Mouse (Mus musculus) heart, adult 18-20 months (tissue): ENCODE measurements at regions not wholly inside any gene's neighbourhood (a gene's known extent, or its start where the extent isn't known, plus 50 kb on each side); places are given as distances from the start of the nearest gene placed in this dataset.

Source experiments
- DNase-seq, 2 experiments: peaks; one replicate each; pipeline ENCODE4 v3.0.0; 2021 to 2022; ENCODE audit warnings: mixed read lengths in 1 of 2

DNA sequence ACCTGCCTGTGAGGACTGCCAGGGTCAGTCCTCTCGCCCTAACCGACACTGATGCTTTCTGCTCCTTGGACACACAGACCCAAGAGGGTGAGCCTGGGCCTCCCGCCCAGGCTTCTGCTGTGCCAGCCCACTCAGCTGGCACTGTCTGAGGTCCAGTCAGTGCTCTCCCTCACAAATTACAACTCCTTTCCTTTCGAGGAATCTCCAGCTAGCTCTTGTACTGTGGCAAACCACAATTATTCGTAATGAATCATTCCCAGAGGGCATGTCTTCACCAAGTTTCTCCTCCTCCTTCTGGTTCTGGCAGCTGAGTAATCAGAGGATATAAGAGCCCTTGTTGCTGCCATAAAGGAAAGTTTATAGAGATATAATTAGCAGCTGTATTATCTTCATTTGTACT is 155.2 kb downstream of the 9530068E07Rik start:
- DNase-seq: no peak

DNA sequence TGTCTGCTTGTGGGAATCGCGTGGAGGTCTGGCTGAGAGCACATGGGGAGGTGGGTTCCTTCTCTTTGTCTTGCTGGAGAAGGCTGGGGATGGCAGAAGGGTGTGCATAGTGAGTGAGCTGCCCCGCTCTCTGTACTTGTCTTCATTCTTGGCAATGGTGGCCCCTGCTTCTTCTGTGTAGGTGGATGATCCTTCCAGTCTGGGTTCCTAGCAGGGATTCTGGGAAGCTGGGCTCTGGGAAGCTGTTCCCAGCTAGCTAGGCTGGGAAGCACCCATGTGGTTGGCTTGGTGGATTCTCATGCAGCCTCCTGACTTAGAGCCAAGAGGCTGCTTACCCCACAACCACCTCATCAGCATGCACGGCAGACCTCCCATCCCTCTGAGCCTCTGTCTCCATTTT is 156.6 kb downstream of the 9530068E07Rik start:
- no peak for DNase-seq

DNA sequence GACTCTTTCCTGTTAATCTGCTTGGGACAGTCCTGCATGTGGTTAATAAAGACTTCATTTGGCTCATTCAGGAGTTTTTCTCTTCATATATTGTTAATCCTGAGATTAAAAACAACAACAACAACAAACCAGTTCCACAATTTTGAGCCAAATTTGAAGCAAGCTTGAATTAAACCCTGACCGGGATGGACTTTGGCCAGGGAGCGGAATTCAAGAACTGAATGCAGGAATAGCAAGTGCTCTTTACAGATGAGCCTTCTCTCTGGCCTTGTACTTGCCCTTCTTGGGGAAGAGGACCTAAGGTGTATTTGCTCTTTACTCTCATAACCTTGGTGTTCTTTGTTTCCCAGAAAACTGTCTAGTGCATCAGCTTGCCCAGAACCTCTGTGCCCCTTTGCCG is 161.6 kb downstream of the 9530068E07Rik start:
- no peak for DNase-seq

DNA sequence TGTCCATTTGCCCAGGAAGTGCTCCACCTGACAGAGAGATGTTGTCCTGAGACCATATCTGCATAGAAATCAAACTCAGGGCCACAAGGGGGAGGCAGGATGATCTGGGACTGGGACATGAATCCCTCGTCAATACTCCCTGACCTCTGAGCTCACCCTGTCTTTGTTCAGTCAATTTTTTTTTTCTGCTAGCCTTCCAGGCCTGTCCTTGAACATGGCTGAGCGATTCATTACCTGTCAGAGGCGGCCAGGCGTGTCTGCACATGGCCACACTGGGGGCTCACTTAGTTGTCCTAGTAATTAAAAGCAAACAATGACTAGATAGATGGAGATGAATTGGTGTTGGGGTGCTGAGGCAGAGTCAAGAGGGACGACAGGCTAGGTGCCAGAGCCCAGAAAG is 162.6 kb downstream of the 9530068E07Rik start:
- DNase-seq: no peak

DNA sequence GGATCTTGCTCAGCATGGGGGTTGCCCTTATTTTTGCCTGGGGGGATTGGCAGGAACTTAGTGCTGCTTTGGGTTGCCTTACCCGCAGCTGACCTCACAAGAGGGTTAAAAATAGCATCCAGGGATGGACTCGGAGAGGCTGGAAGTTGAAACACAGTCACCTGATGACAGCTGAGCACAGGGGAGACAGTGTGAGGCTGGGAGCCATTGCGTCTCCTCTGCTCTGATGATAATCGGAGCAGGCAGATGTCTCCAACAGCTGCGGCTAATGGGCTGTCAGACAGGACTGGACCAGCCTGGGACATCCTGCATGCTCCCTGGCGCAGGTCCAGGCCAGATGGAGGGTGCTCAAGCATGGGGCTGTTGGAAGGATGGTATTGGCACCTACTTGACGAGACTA is 165.1 kb downstream of the 9530068E07Rik start:
- peak; percentile 35 to 45 for DNase-seq

DNA sequence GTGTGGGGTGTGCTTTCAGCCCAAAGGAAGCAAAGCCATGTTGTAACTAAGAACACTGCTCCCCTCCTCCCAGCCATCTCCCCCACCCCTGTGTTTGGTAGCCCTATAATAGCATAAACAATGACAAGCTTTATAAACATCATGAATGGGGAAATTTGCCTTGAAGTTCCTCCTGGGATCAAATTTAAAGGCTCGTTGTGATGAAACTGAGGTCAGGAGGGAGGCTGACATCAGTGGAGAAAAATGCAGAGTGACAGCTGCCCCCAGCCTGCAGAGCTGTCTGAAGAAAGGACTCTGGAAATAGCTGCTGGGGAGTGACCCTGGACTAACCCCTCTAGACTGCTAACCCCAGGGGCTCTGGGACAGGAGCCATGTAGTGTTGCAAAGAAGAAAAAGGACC is 169.2 kb downstream of the 9530068E07Rik start:
- peak in 1 of 2 experiments; percentile 14 for DNase-seq

DNA sequence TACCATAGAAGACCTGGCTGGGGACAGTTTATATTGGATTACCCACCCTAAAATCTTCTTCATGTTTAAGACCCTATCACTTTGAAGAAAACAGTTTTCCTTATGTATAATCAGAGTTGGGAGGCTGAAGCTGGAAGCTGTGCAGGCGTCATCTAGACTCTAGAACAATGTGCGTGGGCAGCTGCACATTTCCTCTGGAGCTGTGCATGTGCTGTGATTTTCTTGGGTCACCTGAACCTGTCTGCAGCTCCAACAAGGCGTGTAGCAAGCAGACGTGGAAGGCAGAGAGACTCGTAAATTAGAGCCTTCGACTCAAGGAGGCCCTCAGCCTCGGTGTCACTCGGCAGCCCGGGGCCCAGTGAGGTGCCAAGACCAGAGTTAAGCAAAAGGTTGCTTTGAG is 169.8 kb downstream of the 9530068E07Rik start:
- DNase-seq: no peak

DNA sequence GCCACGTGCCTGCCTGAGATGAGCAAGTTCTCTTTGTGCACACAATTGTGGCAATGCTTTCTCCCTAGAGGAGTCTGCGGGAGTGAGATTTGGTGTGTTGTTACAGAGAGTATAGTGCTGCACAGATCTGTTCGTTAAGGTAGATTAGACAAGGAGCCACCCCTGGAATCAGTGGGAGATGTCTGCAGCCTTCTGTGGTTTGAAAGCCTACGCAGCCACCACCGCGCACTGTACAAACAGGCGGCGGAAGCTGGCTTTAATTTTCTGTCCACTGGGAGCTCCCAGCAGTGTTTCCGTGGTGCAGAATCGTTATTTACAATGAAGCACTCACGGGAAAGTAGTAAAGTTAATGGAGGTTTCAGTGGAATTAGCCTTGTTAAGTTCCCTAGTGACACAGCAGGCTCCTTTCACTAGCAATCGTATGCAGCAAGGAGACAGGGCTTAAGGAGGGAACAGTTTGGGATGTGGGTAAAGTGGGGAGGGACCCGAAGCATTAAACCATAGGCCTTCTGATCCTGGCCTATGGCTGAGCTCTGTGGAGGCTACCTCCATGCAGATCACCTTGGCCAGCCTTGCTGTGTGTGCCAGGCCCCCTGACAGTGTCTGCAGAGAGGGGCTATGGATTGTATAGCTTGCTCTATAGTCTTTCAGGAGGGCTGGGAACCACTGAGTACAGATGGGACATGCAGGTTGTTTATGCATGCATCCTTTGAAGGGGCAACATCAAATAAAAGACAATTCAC is 171.9 kb downstream of the 9530068E07Rik start:
- no peak for DNase-seq

DNA sequence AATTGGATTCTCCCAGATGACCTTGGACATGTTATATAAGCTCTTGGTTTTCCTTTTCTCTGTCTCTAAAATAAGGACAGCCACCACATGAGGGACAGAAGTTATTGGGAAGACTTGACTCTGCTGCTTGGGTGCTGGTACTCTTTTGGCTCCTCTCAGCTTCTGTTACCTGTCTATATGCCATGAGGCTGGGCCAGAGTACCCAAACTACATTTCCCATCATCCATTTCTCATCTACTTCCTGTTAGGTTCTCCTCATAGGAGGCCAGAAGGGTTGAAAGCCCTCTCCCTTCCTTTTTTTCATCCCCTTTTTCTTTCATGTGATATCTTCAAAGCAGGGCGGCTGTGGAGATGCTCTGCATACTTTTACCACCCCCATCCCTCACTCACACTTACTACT is 172.6 kb downstream of the 9530068E07Rik start:
- DNase-seq: no peak

DNA sequence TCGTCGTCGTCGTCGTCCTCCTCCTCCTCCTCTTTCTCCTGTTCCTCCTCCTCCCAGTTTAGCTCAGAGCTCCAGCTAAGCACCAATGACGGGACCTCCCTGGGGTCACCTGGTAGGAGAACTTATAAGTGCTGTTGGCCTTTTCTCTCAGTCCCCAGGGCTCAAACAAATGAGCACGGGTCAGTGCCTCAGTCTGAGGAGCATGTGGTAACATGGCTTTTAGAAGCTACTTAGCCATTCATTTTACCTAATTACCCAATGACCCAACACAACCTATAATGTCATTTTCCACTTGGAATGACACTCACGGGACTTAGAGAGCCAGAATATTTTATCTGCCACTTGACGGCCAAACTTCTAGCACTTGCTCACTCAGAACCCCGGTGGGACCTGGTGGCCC is 173.5 kb downstream of the 9530068E07Rik start:
- DNase-seq: no peak

DNA sequence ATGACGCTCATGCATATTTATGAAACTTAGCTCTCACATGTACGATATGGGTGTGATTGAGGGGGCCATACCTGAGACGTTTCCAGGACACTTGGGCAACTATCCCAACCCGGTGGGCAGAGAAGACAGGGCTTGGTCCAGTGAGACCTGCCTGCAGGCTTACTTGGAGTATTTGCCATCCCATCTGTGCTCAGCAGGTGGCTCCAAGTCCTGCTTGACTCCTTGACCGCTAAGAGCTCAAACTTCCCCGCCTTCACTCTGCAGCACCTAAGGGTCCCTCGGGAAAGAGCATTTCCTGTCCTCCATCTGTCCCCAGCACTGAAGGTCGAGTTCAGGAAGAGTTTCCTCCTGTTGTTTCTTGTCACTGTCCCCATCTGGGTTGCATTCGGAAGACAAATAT is 182.2 kb downstream of the 9530068E07Rik start:
- no peak for DNase-seq

DNA sequence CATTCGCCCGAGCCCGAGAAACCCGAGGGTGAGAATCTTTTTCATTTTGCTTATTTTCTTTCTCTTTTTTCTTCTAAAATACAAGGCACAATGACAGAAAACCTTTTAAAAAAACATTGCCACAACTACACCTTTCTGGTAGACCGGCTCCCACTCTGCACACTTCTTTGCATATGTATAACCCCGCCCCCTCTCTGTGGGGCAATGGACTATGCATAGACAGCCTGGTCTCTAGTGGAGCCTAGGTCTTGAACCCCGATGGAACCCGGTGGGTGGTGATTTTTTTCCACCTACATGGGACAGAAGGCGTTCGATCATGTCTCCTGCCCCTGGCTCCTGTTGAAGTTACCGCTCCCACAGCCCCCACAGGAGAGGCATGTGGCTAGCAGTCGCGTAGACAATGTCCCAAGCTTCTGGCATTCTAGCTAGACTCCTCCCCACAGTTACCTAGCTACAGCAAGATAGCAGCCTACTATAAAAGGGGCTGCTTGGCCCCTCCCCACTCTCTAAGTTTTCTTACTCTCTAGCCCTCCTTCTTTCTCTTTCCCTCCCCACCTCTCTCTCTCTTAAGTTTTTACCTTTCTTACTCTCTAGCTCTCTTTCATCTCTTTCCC is 183.6 kb downstream of the 9530068E07Rik start:
- DNase-seq: no peak

DNA sequence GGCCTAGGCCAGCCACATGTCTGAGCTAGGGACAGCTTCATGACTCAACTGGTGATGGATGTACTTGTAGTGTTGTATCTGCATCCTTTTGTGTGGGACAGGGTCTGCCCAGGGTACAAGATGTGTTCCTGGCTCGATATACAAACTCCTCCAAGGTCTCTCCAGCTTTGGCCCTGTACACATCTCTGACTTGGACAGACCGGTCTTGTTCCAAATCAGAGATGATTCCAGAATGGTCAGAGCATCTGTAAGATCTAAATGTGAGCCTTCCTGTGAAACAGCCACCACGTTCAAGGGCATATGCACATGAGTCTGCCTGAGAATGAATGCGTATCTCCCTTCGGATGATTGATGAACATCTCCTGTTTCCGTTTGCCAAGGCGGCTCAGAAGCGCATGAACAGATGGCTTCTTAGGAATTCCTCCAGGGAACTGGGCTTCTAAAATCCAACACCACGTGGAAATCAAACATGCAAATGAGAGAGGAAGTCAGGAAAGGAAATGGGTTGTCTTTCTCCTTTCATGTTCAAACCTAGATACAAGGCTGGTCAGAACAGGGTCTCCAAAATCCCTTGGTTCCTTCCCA is 172.7 kb upstream of the Fstl4 start:
- DNase-seq: no peak

DNA sequence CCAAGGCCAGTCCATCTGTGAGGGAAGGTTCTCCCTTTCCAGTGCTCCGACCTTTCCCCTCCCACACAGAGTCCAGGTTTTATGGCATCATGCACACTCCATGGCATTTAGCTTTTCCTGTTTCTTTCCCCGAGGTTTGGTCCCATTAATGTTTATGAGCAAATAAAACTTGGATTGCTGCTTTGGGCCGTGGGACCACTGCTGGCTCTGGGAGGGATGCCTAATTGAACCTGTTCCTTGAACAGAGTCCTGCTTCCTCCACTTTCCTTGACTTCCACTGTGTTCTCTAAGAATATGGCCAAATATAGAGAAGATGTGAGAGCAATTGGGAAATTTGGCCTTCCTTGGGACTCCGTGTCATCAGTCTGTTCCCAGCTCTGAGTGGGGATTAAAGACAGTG is 170.3 kb upstream of the Fstl4 start:
- DNase-seq: no peak

DNA sequence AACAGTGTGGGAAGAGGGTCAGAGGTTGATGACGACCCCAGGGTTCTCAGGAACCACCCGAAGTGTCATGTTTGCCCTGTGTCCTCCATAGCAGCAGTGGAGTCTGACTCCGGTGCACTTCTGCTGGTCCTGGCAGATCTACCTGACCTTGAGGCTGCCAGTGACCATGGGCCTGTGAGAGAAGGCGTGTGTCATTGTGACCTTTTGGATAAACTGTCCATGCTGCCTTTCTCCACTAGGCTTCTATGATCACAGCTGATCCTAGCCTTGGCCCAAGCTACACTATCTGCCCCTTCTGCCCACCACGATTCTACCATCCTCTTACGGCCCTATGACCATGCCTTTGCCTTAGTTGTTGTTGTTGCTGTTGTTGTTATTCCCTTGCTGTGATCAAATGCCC is 163.2 kb upstream of the Fstl4 start:
- no peak for DNase-seq

DNA sequence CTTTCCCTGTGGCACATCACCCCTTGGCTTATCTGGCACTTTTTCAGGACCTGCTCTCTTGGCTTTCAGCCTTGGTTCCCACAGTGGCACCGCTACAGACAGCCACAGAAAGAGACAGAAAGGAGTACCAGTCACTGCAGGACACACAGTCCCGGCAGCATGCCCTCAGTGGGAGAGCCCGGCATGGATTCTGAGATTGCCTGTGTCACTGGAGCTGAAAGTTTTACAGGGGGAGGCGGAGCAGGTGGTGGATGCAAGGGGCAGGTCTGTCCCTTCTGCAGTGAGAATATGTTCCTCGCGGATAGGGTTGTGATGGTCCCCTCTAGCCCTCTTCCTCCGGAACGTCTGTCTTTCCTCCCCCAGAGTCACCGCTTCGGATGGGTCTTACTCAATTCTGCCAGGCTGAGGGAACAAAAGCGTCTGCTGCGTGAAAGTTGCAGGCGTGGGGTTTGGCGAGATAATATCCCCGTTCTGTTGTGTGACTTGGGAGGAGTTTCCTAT is 162.3 kb upstream of the Fstl4 start:
- peak; percentile 3 to 6 for DNase-seq

DNA sequence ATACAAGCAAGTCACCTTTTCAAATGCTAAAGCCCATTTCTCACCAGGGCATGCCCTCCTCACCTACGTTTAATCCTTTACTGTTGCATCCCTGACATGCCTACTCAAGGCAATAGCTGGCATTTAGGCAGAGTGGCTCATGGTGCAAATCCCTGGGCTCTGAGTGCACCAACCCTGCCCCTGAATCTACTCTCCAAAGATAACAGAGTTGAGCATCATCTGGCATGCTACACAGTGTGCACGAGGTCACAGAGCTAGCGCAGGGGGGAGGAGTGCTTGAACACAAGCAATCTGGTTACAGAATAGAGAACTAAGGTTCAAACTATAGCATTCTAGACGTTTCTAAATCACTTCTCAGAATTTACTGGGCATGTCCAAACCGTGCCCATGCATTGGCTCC is 161.6 kb upstream of the Fstl4 start:
- DNase-seq: no peak

DNA sequence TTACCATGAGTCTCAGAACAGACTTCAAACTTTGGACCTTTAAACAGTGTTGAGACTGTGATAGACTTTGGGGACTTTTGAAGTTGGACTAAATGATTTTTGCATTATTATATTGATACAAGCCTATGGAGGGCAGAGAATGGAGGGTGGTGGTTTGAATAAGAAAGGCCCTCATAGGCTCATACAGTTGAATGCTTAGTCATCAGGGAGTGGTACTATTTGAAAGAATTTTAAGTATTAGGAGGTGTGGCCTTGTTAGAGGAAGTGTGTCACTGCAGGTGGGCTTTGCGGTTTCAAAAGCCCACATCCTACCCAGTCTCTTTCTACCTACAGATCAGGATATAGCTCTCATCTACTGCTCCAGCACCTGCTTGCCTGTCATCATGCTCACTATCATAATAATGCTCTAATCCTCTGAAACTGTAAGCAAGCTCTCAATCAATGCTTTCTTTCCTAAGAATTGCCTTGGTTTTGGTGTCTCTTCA is 153.7 kb upstream of the Fstl4 start:
- DNase-seq: no peak

DNA sequence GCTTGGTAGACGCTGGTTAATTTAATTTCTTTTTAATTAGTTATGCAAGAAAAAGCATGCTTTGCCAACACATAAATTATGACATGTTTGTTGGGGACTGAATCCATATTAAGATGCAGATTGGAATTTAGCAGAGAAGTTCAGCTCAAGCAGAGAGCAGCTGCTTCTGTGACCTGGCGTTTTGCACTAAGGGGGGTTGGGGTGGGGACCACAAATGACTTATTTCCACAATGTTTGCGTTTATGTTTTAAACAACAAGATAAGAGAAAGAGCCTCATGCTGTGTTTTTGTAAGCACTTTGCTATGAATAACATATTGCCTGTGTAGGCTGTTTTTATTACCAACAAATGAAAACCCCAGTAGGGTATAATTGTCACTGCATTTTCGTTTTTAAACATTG is 148.8 kb upstream of the Fstl4 start:
- DNase-seq: no peak

DNA sequence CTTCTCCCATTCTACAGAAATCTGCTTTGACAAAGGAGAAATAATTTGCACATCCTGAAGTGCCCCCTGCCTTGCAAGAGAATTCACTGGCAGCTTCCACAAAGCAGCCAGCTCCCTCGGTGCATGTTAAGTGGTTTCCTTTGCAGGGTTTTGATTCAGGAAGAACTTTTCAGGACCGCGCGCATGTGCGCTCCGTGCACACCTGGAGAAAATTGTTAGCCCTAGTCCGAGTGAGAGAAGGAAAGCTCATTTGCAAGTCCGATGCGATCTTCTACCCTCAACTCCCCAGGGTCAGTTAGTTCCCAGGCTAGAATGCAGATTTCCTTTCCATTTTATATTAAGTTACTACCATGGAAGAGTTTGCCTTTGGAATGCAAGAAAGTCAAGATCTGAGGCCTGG is 145.8 kb upstream of the Fstl4 start:
- DNase-seq: no peak

DNA sequence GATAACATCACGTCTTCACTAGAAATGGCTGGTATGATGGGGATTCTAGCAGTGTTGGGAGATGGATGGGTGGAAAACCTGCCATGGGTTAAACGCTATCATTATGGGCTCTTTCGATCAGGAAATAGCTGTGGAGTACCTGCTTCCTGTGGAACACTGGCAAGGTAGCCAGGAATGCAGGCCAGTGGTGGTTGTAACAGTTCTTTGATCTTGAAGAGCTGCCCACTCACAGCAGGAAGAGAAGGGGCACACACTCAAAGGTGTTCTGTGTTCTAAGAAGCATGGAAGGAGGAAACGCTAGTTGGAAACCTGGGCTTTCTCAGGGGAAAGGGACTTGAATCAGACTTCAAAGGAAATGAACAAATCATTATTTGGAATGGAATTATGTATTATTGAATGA is 141.6 kb upstream of the Fstl4 start:
- no peak for DNase-seq

DNA sequence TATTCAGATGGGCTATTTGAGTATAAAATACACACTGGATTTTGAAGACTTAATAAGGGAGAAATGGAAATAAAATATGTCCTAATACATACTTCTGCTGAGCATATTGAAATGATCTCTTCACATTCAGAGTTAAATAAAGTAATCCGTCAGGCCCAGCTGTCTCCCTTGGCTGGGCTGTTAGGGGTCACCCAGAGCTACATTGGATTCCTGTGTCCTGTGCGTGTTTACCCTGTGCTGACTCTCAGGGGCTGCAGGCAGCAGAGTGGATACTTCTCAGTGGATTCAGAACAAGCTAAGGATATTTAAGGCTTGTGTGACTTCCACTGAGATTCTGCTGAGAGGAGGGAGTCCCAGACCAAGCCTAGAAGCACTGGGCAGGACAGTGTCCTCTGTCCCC is 135.6 kb upstream of the Fstl4 start:
- no peak for DNase-seq

DNA sequence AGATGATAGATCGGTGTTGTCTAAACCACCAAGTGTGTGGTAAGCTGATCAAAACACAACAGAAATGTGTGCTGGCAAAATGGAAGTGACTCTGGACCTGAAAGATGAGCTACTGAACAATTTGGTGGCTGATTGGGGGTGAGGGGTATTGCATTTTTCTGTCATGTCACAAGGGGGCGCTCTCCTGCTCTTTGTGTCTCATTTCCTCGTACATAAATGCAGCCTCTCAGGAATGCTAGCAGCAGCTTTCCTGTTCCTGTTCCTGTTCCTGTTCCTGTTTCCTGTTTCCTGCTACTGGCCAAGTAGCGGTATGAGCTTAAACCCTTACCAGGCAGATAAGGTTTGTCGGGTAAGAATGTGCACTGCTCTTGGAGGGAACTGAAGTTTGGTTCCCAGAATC is 134.7 kb upstream of the Fstl4 start:
- no peak for DNase-seq

DNA sequence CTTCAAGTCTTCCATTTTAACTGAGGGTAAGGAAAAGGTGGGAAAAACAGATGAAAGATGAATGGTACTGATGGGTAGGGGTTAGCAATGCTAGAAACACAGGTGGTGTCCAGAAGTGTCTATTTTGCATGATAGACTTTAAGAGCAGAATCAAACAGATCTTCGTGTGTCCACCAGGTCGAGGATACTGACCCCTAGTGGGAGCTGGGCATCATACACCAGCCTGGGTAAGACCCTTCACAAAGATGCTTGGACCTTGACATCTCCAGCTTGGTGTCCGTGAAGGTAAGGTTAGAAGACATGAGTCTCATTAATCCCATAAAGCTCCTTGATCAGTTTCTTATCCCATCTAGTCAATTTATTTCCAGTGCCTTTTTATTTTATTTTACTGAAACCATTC is 132.9 kb upstream of the Fstl4 start:
- no peak for DNase-seq
